Mouse (Mus musculus): ENCODE measurements around the gene Ccdc13.

The Ccdc13 gene

DNA sequence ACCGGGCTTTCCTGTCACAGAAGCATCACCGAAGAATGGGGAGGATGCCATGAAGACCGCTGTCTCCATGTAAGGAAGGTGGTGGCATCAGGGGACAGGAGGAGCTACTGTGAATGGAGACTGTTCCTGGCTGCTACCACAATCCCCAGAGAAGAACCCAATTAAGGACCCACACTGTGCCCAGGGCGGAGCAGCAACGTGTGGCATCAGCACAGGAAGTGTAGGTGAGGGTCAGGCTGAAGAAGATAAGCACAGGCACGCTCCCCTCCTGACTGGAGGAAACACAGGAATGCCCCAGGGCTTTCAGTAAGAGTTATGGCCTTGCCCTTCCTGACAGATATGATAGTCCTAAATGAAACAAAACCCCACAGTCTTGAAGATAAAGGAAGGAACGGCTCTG lies 36.5 kb downstream of the Ccdc13 start:
- DNase-seq (ENCODE audit: low spot score) = no peak

DNA sequence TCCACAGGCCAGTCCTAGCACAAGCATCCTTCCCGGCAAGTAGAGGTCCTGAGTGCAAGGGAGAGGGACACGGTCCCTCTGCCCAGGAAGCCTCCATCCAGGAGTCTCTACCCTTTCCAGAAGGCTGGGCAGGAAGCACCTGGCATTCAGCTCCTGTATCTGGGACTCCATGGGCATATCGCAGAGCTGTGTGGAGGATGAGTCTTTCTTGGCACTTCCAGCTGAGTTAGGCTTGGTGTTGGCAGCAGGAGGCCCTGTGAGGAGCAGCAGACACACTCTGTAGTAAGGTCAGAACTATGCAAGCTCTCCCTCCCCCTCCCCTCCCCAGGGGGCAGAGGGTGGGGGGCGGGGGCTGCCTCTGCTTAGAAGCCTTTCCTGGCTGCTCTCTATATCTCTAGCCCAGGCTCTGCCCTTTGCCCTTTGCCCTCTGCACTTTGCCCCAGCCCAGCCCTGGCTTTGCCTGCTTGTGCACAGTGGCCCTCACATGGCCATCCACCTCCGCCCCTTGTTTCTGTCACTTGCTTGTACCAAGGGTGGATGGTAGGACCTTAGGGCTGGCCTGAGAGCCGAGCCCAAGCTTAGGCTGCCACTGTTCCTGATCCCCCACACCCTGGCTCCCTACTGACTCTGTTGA lies 40.3 kb downstream of the Ccdc13 start:
- no peak for DNase-seq (ENCODE audit: low spot score)

DNA sequence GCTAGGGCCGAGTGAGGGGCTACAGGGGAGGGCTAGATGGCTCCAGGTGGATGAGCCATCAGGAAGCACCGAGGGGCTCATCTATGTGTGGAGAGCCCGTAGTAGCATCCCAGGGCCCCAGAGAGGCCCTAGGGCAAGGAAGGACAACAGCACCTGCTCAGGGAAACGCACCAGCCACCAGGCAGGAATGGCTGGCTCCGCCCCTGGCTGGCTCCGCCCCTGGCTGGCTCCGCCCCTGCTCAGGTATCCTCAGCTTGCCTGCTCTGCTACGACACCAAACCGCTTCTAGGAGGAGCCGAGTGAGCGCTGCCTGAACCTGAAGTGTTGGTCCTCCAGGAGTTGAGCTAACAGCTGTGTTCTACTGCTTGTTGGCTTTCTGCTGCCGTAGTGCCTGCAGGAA lies 41.5 kb downstream of the Ccdc13 start:
- no peak for DNase-seq (ENCODE audit: low spot score)

- no peak for DNase-seq (ENCODE audit: low spot score)
Observed at GRCm38 (mm10) chr9:121794972-121795539, 44.2 kb downstream of the Ccdc13 start.

DNA sequence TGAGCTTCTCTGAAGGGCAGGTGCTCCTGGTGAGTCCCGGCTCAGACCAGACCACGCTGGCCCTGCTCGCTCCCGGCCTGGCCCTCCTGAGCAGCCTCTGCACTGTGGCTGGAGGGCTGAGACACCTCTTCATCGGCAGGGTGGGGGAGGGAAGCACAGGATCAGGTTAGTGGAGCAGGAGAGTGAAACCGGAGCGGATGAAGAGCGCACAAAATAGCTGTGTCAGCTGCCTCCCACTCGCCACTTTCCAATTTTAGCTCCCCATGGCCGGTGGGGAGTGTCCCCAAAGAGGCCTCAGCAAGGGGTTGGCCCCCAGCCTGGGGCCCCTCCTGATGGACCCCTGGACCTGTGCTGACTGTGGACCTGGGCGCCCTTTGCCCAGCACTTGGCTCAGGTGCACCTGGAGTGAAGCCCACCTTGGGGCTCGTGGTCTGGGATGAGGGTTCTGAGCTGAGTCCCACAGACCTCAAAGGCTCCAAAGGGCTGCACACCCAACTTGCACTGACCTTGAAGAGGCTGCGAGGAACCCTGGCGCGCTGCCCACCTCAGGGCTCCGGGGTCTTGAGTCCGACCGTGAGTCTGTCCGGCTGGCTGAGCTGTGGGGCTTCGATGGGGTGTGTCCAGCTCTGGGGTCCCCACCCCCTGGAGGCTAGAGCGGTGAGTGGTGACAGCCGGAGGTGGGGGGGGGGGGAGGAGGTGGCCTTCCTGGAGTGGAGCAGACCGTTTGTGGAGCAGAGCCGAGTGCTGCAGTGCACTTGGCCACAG lies 47.3 kb downstream of the Ccdc13 start, which contains the start of gene Hhatl:
Gene Hhatl, minus strand, starts transcription at position 751 of the 765 bp plus-strand sequence.
- no peak for DNase-seq (ENCODE audit: low spot score)

DNA sequence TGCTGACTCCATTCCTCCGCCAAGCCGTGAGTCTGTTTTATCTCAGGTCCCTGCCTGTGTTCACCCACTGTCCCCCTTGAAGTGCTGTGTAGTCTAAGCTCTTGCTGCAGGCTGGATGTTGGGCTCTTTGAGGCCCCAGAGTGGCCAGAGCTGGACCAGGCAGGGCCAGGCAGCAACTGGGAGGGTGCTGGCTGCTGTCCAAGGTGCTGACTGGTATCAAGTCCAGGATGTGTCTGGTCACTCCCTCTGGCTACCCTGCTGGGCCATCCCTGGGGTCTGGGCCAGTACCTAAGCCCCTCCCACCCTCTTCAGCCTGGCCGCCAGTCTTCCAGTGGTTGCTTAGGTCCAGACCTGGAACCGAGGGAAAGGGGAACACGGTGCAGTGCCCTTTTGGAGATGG lies 48.1 kb downstream of the Ccdc13 start:
- peak; percentile 67 for DNase-seq (ENCODE audit: low spot score)

- DNase-seq (ENCODE audit: low spot score) = no peak
Observed at GRCm38 (mm10) chr9:121786359-121786758, 52.9 kb downstream of the Ccdc13 start.

DNA sequence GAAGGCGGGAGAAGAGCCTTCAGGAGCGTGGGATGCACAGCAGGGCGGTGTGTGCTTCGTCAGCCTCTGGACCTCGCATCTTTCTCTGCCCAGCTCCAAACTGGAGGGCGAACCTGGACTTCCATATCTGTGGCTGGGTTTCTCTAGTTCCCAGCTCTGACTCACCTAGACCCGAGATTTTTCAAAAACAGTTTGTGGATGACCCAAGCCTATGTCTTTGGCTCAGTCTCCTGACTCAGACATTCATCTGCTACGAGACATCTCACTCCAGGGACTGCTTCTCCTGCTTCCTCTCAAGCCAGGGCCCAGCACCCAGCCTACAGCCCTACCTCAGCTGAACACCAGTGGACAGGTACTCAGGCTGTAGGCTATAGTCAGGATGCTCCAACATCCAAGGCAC lies 54.0 kb downstream of the Ccdc13 start:
- DNase-seq (ENCODE audit: low spot score) = no peak

DNA sequence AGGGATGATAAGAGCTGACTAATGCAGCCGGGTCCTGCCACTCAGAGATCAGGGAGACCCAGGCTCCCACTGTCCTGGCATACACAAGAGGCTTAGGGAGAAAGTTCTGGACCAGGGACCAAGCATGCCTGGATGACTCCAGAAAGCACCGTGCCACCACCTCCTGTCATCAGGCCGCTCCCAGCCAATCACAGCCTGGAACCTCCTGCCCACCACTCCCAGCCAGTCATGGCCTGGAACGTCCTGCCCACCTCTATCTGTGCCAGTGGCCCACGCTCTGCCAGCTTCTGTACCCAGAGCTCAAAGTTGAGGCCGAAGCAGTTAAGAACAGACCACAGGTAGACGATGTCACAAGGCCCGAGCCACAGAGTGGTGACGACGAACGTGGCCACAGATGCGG lies 54.5 kb downstream of the Ccdc13 start:
- DNase-seq (ENCODE audit: low spot score) = no peak

DNA sequence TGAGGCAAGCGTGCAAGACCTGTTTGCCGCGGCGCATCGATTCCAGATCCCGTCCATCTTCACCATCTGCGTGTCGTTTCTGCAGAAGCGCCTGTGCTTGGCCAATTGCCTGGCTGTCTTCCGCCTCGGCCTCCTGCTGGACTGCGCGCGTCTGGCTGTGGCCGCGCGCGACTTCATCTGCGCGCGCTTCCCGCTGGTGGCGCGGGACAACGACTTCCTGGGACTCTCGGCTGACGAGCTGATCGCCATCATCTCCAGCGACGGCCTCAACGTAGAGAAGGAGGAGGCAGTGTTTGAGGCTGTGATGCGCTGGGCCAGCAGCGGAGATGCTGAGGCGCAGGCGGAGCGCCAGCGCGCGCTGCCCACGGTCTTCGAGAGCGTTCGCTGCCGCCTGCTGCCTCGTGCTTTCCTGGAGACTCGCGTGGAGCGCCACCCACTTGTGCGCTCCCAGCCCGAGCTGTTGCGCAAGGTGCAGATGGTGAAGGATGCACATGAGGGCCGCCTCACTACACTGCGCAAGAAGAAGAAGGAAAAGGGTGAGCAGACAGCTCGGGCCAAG lies 61.1 kb downstream of the Ccdc13 start:
- DNase-seq (ENCODE audit: low spot score) = no peak

DNA sequence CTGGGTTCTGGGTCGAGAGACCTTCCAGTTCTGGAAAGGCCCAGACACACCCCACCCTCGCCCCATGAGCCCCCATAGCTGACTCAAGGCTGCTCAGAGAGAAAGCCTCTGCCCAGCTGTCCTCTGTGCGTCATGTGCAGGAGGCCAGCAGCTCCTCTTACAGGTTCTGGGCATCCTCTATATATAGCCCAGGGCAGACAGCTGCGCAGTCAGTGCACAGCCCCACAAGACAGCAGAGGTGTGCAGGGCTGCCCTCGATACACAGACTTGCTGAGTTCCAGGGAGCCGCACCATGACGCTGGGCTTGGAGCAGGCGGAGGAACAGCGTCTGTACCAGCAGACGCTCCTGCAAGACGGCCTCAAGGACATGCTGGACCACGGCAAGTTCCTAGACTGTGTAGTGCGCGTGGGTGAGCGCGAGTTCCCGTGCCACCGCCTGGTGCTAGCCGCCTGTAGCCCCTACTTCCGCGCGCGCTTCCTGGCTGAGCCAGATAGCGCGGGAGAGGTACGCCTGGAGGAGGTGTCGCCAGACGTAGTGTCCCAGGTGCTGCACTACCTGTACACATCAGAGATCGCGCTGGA lies 61.7 kb downstream of the Ccdc13 start, which contains the start of gene Klhl40:
Gene Klhl40, plus strand, starts transcription at position 124 of the 582 bp plus-strand sequence.
- no peak for DNase-seq (ENCODE audit: low spot score)

DNA sequence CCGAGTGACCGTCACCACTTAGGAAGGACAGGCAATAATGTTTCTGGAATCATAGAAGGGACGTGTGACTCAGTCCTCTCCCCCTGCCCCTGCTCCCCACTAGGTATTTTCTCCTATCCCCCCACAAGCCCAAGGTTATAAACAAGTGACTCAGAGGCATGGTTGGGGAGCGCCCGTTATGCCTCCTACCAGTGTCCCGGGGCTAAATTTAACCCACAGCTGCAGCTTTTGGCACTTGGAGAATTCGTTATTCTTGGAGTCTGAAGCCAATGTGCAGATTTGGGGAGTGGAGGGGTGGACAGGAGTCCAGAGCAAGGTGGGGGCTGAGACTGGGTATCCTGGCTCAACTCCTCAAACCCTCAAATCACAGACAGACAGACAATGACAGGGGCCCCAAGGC lies 62.8 kb downstream of the Ccdc13 start:
- DNase-seq (ENCODE audit: low spot score) = no peak

DNA sequence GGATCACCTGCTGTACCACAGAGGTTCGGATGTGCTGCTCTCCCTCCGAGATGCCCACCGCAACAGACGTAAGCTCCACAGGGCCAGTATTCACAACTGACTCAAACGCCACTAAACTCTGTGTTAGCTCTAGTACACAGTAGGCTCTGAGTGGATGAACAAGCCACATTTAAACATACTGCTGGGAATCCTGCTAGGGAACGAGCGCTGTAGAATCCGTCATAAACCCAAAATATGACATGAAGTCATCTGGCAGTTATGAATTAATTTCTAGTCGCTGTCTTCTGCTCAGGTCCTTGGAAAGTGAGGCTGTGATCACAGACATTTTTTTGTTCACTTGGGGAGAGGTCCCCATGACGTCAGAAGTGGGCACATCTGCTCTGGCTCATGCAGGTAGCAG lies 63.3 kb downstream of the Ccdc13 start:
- no peak for DNase-seq (ENCODE audit: low spot score)

DNA sequence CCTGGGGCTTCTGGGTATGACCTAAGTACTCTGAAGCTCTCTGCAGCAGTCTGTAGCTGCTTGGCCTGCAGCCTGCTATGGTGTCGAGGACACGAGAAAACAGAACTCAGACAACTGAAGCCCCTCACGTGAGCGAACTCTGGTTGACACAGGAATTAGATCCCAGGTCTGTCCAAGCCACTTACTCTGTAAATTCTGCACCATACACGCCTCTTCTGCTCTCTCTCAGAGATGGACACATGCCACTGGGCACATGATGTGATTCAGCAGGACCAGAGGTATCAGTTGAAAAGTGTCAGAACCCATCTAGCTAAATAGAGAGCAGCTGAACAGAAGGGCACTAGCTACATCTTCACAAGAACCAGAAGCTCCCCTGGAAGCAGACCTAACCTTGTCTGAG lies 66.8 kb downstream of the Ccdc13 start:
- DNase-seq (ENCODE audit: low spot score) = no peak

DNA sequence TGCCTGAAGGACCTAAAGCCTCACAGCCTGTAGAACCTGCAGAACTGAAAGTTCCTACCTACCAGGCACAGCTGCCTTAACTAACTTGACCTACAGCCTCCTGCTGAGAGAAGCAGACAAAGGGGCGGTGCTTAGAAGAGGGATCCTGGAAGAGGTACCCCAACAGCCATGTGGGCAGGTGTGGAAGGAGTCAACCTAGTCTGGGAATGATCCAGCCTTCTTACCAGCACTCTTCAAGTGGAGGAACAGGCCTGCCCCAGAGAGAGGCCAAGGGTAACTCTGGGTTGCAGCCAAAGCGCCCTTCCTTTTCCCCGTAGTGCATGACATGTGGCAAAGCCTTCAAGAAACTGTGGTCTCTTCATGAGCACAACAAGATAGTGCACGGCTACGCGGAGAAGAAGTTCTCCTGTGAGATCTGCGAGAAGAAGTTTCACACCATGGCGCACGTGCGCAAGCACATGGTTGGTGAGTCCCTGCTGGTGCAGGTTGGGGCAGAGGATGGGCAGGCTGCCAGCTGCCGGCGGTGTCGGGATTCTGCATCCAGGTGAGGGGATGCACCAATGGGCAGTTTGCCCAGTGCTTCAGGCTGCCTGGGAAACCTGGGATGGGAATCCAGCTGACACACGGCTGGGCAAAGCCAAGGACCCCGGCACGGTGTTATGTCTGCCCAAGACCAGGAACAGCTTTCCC lies 74.0 kb downstream of the Ccdc13 start:
- DNase-seq (ENCODE audit: low spot score) = no peak

DNA sequence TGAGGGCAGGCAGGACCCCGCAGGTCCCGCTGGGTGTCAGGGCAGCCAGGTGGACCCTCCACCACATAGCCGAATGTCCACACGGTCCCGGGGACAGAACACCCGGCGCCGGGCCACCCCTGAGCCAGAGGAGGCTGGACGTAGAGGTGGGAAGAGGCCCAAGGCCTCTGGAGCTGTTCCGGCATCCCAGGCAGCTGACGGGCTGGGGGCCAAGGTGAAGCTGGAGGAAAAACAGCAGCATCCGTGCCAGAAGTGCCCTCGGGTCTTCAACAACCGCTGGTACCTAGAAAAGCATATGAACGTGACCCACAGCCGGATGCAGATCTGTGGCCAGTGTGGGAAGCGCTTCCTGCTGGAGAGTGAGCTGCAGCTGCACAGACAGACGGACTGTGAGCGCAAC lies 75.5 kb downstream of the Ccdc13 start:
- no peak for DNase-seq (ENCODE audit: low spot score)

DNA sequence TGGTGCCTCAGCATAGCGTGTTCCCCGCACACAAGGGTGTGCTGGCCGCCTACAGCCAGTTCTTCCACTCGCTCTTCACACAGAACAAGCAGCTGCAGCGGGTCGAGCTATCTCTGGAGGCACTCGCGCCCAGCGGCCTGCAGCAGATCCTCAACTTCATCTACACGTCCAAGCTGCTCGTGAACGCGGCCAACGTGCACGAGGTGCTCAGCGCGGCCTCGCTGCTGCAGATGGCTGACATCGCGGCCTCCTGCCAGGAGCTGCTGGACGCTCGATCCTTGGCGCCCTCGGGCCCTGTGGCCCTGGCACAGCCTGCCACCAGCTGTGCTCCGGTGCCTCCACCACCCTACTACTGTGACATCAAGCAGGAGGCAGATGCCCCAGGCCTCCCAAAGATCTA lies 76.5 kb downstream of the Ccdc13 start:
- no peak for DNase-seq (ENCODE audit: low spot score)

DNA sequence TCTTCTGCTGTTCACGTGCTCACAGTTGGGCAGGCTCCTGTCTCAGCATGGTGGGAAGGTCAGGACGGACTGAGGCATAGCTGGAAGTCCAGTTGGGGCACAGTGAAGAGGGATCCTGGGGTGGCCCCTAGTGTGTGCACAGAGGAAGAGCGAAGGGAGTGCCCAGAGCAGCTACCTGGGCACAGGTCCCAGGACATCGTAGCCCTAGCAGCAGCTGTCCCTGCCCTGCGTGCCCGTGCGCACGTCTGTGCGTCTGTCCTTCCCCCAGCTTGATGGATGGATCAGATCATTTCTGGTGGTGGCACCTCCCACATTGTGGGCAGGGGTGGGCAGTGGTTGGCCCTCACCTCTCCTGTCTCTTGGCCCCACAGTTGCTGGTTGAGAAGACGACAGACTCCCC lies 77.0 kb downstream of the Ccdc13 start:
- DNase-seq (ENCODE audit: low spot score) = no peak

GRCm38 (mm10) chr9:121761787-121762186 lies 77.5 kb downstream of the Ccdc13 start:
- DNase-seq (ENCODE audit: low spot score) = no peak

GRCm38 (mm10) chr9:121761091-121761665 lies 78.1 kb downstream of the Ccdc13 start:
- DNase-seq (ENCODE audit: low spot score) = no peak

DNA sequence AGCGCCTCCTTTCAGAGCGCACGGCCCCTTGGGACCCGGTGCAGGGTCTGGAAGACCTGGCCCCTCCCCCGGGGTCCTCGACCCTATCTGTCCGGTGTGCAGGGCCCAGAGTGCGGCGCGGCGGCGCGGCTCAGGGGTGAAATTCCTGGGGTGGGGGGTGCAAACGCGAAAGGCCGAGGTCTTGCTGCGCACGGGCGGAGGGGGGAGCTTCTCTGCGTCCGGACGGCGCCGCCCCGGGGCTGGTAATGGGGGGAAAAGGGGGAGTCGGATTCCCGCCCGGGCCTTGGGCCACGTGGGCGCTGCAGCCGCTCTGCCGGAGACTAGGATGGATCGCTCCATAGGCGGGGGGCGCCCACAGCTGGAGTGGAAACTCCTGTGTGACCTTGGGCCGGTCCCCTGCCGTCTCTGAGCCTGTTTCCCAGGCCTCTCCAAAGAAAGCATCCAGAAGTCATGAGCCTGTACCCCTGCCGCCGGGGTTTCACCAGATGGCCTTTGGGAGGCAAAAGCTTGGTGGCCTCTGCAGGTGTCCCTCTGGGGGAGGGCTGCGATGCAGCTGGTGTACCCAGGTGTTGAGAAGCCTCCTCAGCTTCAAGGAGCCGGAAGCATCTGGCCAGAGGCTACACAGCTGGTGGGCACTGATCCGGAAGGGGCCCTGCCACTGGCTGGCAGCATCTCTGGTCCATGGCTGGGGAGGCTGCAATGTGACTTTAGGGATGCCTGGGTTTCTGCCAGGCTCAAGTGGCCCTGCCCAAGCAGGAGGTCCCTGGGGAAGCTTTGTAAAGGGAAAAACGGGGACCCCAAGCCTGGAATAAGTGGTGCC lies 78.8 kb downstream of the Ccdc13 start:
- DNase-seq (ENCODE audit: low spot score) = peak; percentile 71

All from ovary, postnatal 14 days (tissue).